Mouse (Mus musculus) megakaryocyte, embryonic 14.5 days (primary cell): ENCODE data around the gene Synj2.

Source experiments
- FLI1 ChIP-seq: IDR thresholded peaks from 2 replicates; pipeline ENCODE4 v1.6.1; 2012; ENCODE audit warnings: low read length, inconsistent platforms, mixed read lengths
- GATA1 ChIP-seq: IDR thresholded peaks from 3 replicates; pipeline ENCODE4 v1.6.1; 2012; ENCODE audit warnings: mixed read lengths, low read length, inconsistent platforms, borderline replicate concordance

GRCm38 (mm10) chr17:5903630-5904301, 37.3 kb upstream of the Synj2 start:
- no peak for TF ChIP-seq FLI1
- no peak for TF ChIP-seq GATA1
